Mouse (Mus musculus): Measurements from ENCODE around the gene Cdkn2c.

GRCm38 (mm10) chr4:109662271-109662670 is 4.7 kb downstream of the Cdkn2c start:
- TF ChIP-seq CTCF (IDR thresholded peaks at IDR 0.05; ENCODE audit: low read depth): no peak
- no peak for TF ChIP-seq EP300 (IDR thresholded peaks at IDR 0.05; ENCODE audit: low read depth)
